Mouse (Mus musculus) cerebellum, adult 11 months (tissue): ENCODE measurements around the gene Rheb.
"Not testable (repeated sequence)": the region's sequence is repeated elsewhere in the genome, so short reads cannot be mapped to it uniquely, and the experiment has no call there.

Source experiments
- DNase-seq: peaks from one replicate; pipeline ENCODE4 v3.0.0; 2022

Rheb gene

GRCm38 (mm10) chr5:24782957-24783356 lies 59.5 kb downstream of the Rheb start:
- no peak for DNase-seq

- DNase-seq, result no peak
Observed at GRCm38 (mm10) chr5:24781048-24781447, 61.4 kb downstream of the Rheb start.

- DNase-seq, result peak; percentile 33
Observed at GRCm38 (mm10) chr5:24779881-24780512, 62.4 kb downstream of the Rheb start.

GRCm38 (mm10) chr5:24779321-24779720 lies 63.1 kb downstream of the Rheb start:
- DNase-seq, result no peak

- DNase-seq, result no peak
Observed at GRCm38 (mm10) chr5:24778843-24779140, 63.6 kb downstream of the Rheb start.

- DNase-seq, result no peak
Observed at GRCm38 (mm10) chr5:24778082-24778842, 64.2 kb downstream of the Rheb start.

- DNase-seq, result no peak
Observed at GRCm38 (mm10) chr5:24776681-24777080, 65.7 kb downstream of the Rheb start.

- DNase-seq, result not testable (repeated sequence)
Observed at GRCm38 (mm10) chr5:24774549-24774948, 67.9 kb downstream of the Rheb start.

- no peak for DNase-seq
Observed at GRCm38 (mm10) chr5:24757816-24758215, 84.6 kb downstream of the Rheb start, which contains the start of gene Crygn. Crygn (minus strand) TSS chr5:24758008.

- no peak for DNase-seq
Observed at GRCm38 (mm10) chr5:24756931-24757330, 85.5 kb downstream of the Rheb start.
